Mouse (Mus musculus) liver, postnatal 0 days (tissue): ENCODE results near the gene Cd160. TPM values are rescaled to one million over a fixed set of nuclear protein-coding genes. Genes with fewer than 3 reads are reported as not detected.

Experiments
- ATAC-seq: fragments of 200-750 bp; cut with Nextera tagmentation; 2 replicates; pipeline ENCODE4 v1.8.0; 2017; ENCODE audit warnings: mild to moderate bottlenecking, moderate library complexity
- DNase-seq: peaks from one replicate; pipeline ENCODE4 v3.0.0-alpha.2; 2016
- H3K27ac ChIP-seq: fragments of 300-500 bp; sonication (generic); 2 replicates; pipeline ENCODE4 v1.5.1; 2014; ENCODE audit warnings: antibody characterized with exemption, moderate library complexity, mild to moderate bottlenecking, low read depth
- H3K27me3 ChIP-seq: fragments of 300-500 bp; sonication (generic); 2 replicates; pipeline ENCODE4 v1.6.1; 2014; ENCODE audit warnings: low read length, control low read depth, mixed read lengths; ENCODE audit not compliant: insufficient read depth
- H3K36me3 ChIP-seq: fragments of 300-500 bp; sonication (generic); replicated peaks from 2 replicates; pipeline ENCODE4 v1.6.1; 2014; ENCODE audit warnings: mild to moderate bottlenecking, control low read depth, low read length, moderate library complexity, mixed read lengths; ENCODE audit not compliant: insufficient read depth
- H3K4me1 ChIP-seq: fragments of 300-500 bp; sonication (generic); 2 replicates; pipeline ENCODE4 v1.6.1; 2014; ENCODE audit warnings: antibody characterized with exemption, mild to moderate bottlenecking, control low read depth; ENCODE audit not compliant: insufficient read depth
- H3K4me2 ChIP-seq: fragments of 300-500 bp; sonication (generic); 2 replicates; pipeline ENCODE4 v1.6.1; 2014; ENCODE audit warnings: low read depth, mild to moderate bottlenecking, low read length, moderate library complexity, mixed read lengths
- H3K4me3 ChIP-seq: fragments of 300-500 bp; sonication (generic); 2 replicates; pipeline ENCODE4 v1.5.1; 2014; ENCODE audit warnings: low read depth, low read length
- H3K9ac ChIP-seq: fragments of 300-500 bp; sonication (generic); replicated peaks from 2 replicates; pipeline ENCODE4 v1.6.1; 2014; ENCODE audit warnings: mild to moderate bottlenecking, moderate library complexity
- H3K9me3 ChIP-seq: fragments of 300-500 bp; sonication (generic); 2 replicates; pipeline ENCODE4 v1.6.1; 2016; ENCODE audit warnings: mild to moderate bottlenecking, control low read depth, low read length, mixed read lengths
- CTCF ChIP-seq: sonication (generic); IDR thresholded peaks from 2 replicates; pipeline ENCODE4 v1.5.1; 2016; ENCODE audit warnings: antibody characterized with exemption, low read depth
- EP300 ChIP-seq: IDR thresholded peaks from 2 replicates; pipeline ENCODE4 v1.6.1; 2016; ENCODE audit warnings: antibody characterized with exemption, low read depth, mild to moderate bottlenecking
- WGBS: fragments of 180-500 bp; shearing (Covaris S2); extraction: QIAGEN DNeasy Blood & Tissue Kit; methylation state at CpG from one replicate; pipeline ENCODE4 v1.1.7; 2014; ENCODE audit not compliant: insufficient replicate concordance; 5-methylcytosine and 5-hydroxymethylcytosine counted together
- polyA plus RNA-seq: library from polyadenylated mRNA; unstranded; fragments of >200 nt; fragmentation: Nextera tagmentation; extraction: Ambion mirVana; gene quantifications from 2 replicates; pipeline ENCODE4 v1.2.1, GENCODE M21; 2015

Gene Cd160
- polyA plus RNA-seq, 1 experiment from 2014 or later, result 0.89 TPM

GRCm38 (mm10) chr3:96836414-96836813, 7.3 kb upstream of the Cd160 start:
- 39% methylated on average over 2 of the region's 2 CpGs for WGBS
- TF ChIP-seq CTCF (no peak), EP300 (no peak)
- ATAC-seq (peak; percentile 33; the same call in 1 of the 2 replicates), DNase-seq (no peak)
- H3K4me2 ChIP-seq, result no peak overlapping the region
- H3K36me3 ChIP-seq, result no peaks in the 10 kb centered on the region
- H3K4me1 ChIP-seq, result peaks cover 13% of the 10 kb centered on the region
- no peak overlapping the region for H3K4me3 ChIP-seq
- no peak overlapping the region for H3K9ac ChIP-seq
- H3K9me3 ChIP-seq, result no peaks in the 10 kb centered on the region
- no peak overlapping the region for H3K27ac ChIP-seq
- H3K27me3 ChIP-seq, result no peaks in the 10 kb centered on the region

GRCm38 (mm10) chr3:96834587-96835348, 5.6 kb upstream of the Cd160 start:
- H3K9ac ChIP-seq, result no peak overlapping the region
- H3K4me3 ChIP-seq, result no peak overlapping the region
- H3K36me3 ChIP-seq, result no peaks in the 10 kb centered on the region
- H3K4me1 ChIP-seq, result peaks cover 13% of the 10 kb centered on the region
- DNase-seq (no peak), ATAC-seq (no peak)
- TF ChIP-seq EP300 (no peak), CTCF (no peak)
- H3K4me2 ChIP-seq, result no peak overlapping the region
- no peaks in the 10 kb centered on the region for H3K27me3 ChIP-seq
- H3K27ac ChIP-seq, result no peak overlapping the region
- H3K9me3 ChIP-seq, result no peaks in the 10 kb centered on the region
- WGBS, result 62% methylated on average over 7 of the region's 7 CpGs

GRCm38 (mm10) chr3:96832930-96833329, 3.8 kb upstream of the Cd160 start:
- no peak overlapping the region for H3K4me3 ChIP-seq
- H3K27ac ChIP-seq, result no peak overlapping the region
- WGBS, result 54% methylated on average over 5 of the region's 5 CpGs
- H3K4me2 ChIP-seq, result no peak overlapping the region
- H3K36me3 ChIP-seq, result no peaks in the 10 kb centered on the region
- ATAC-seq, result no peak
- H3K4me1 ChIP-seq, result peaks cover 17% of the 10 kb centered on the region
- DNase-seq, result no peak
- no peaks in the 10 kb centered on the region for H3K9me3 ChIP-seq
- H3K9ac ChIP-seq, result no peak overlapping the region
- H3K27me3 ChIP-seq, result no peaks in the 10 kb centered on the region
- TF ChIP-seq CTCF, result no peak
- TF ChIP-seq EP300, result no peak

GRCm38 (mm10) chr3:96829856-96830255, 705 bp upstream of the Cd160 start:
- ATAC-seq (peak; percentile 86), DNase-seq (no peak)
- H3K4me3 ChIP-seq, result peak overlapping the region; percentile 43
- WGBS, result 63% methylated on average over 10 of the region's 10 CpGs
- H3K36me3 ChIP-seq, result no peaks in the 10 kb centered on the region
- H3K9ac ChIP-seq, result peak overlapping the region; percentile 64
- H3K27ac ChIP-seq, result peak overlapping the region; percentile 44
- peak overlapping the region; percentile 62 for H3K4me2 ChIP-seq
- TF ChIP-seq EP300, result no peak
- TF ChIP-seq CTCF, result no peak
- H3K27me3 ChIP-seq, result no peaks in the 10 kb centered on the region
- peaks cover 14% of the 10 kb centered on the region for H3K4me1 ChIP-seq
- H3K9me3 ChIP-seq, result no peaks in the 10 kb centered on the region

GRCm38 (mm10) chr3:96828308-96828864, 765 bp downstream of the Cd160 start:
- DNase-seq, result no peak
- WGBS, result 58% methylated on average over 15 of the region's 15 CpGs
- Histone ChIP-seq H3K27me3 (no peaks in the 10 kb centered on the region), H3K9ac (no peak overlapping the region), H3K4me1 (peaks cover 6% of the 10 kb centered on the region), H3K27ac (no peak overlapping the region), H3K4me3 (no peak overlapping the region), H3K4me2 (no peak overlapping the region), H3K9me3 (no peaks in the 10 kb centered on the region), H3K36me3 (no peaks in the 10 kb centered on the region)
- TF ChIP-seq EP300 (no peak), CTCF (no peak)
- no peak for ATAC-seq

- DNase-seq (no peak), ATAC-seq (no peak)
- no peak overlapping the region for H3K9ac ChIP-seq
- no peak overlapping the region for H3K27ac ChIP-seq
- no peaks in the 10 kb centered on the region for H3K36me3 ChIP-seq
- H3K4me1 ChIP-seq, result peaks cover 4% of the 10 kb centered on the region; the same call in 1 of the 2 replicates
- H3K4me2 ChIP-seq, result no peak overlapping the region
- WGBS, result 51% methylated on average over 11 of the region's 11 CpGs
- H3K9me3 ChIP-seq, result no peaks in the 10 kb centered on the region
- H3K4me3 ChIP-seq, result no peak overlapping the region
- TF ChIP-seq EP300, result no peak
- TF ChIP-seq CTCF, result no peak
- no peaks in the 10 kb centered on the region for H3K27me3 ChIP-seq
Observed at GRCm38 (mm10) chr3:96825261-96825660, 3.9 kb downstream of the Cd160 start.
